Mouse (Mus musculus) CH12.LX (cell line): ENCODE measurements around the gene Asic2. TPM values are rescaled to one million over a fixed set of nuclear protein-coding genes. Genes with fewer than 3 reads are reported as not detected.

Experiments
- DNase-seq: peaks from one replicate; pipeline ENCODE4 v3.0.0-alpha.2; 2013; ENCODE audit errors: extremely low read depth
- H3K27ac ChIP-seq: 2 replicates; pipeline ENCODE4 v1.5.1; 2012; ENCODE audit warnings: low read depth, mild to moderate bottlenecking, control low read depth, moderate library complexity; ENCODE audit not compliant: insufficient read depth
- H3K27me3 ChIP-seq: replicated peaks from 2 replicates; pipeline ENCODE3; 2012; ENCODE audit warnings: inconsistent platforms
- H3K36me3 ChIP-seq, 2 experiments: replicated peaks in 1 of 2; 2 replicates each; pipeline versions ENCODE3 to v1.6.1; 2012; ENCODE audit warnings: inconsistent platforms in 1 of 2, low read length in 1 of 2, mild to moderate bottlenecking in 1 of 2, mixed read lengths in 1 of 2, moderate library complexity in 1 of 2; ENCODE audit not compliant: control insufficient read depth in 1 of 2, insufficient read depth in 1 of 2
- H3K4me1 ChIP-seq, 2 experiments: 2 replicates each; pipeline ENCODE4 v1.6.1; 2012; ENCODE audit warnings: inconsistent platforms in 1 of 2, moderate library complexity in 1 of 2; ENCODE audit not compliant: insufficient read depth in 2 of 2, control insufficient read depth in 1 of 2
- H3K4me2 ChIP-seq: 2 replicates; pipeline ENCODE4 v1.6.1; 2012; ENCODE audit warnings: low read depth, mild to moderate bottlenecking, control low read depth; ENCODE audit not compliant: poor library complexity, insufficient read depth, severe bottlenecking
- H3K4me3 ChIP-seq, 3 experiments: fragments of 150-350 bp in 1 of 3; sonication (generic) in 1 of 3; replicated peaks in 1 of 3; 2 replicates each; pipeline versions ENCODE3 to v1.5.1; 2011 to 2012; ENCODE audit warnings: low read depth in 2 of 3, low read length in 2 of 3, mild to moderate bottlenecking in 2 of 3, moderate library complexity in 2 of 3, control low read depth in 1 of 3, improper control_type of control experiment in 1 of 3, inconsistent platforms in 1 of 3, mixed read lengths in 1 of 3; ENCODE audit not compliant: poor library complexity in 1 of 3
- H3K79me2 ChIP-seq: replicated peaks from 2 replicates; pipeline ENCODE4 v1.6.1; 2012; ENCODE audit warnings: mild to moderate bottlenecking, moderate library complexity; ENCODE audit not compliant: control insufficient read depth, poor library complexity, insufficient read depth, severe bottlenecking; ENCODE audit errors: extremely low read depth
- H3K9ac ChIP-seq: 2 replicates; pipeline ENCODE4 v1.6.1; 2012; ENCODE audit warnings: low read depth, mild to moderate bottlenecking, control low read depth, moderate library complexity; ENCODE audit not compliant: insufficient read depth
- H3K9me3 ChIP-seq: replicated peaks from 2 replicates; pipeline ENCODE3; 2012; ENCODE audit warnings: low read length, inconsistent platforms, mixed read lengths
- CHD2 ChIP-seq: IDR thresholded peaks from 2 replicates; pipeline ENCODE4 v1.6.1; 2011; ENCODE audit warnings: low read length, improper control_type of control experiment
- CTCF ChIP-seq, 2 experiments: IDR thresholded peaks in 1 of 2; conservative IDR thresholded peaks in 1 of 2; 2 replicates each; pipeline ENCODE4 v1.5.1; 2011 to 2012; ENCODE audit warnings: low read depth in 2 of 2, low read length in 2 of 2, improper control_type of control experiment in 1 of 2, inconsistent platforms in 1 of 2, mild to moderate bottlenecking in 1 of 2, moderate library complexity in 1 of 2
- E2F4 ChIP-seq: IDR thresholded peaks from 2 replicates; pipeline ENCODE4 v1.6.1; 2011; ENCODE audit warnings: low read depth, low read length, improper control_type of control experiment; ENCODE audit not compliant: insufficient replicate concordance
- ETS1 ChIP-seq: conservative IDR thresholded peaks from 2 replicates; pipeline ENCODE4 v1.6.1; 2012; ENCODE audit warnings: low read depth, mild to moderate bottlenecking, inconsistent platforms, low read length, improper control_type of control experiment, moderate library complexity
- GABPA ChIP-seq: IDR thresholded peaks from 2 replicates; pipeline ENCODE4 v1.6.1; 2012; ENCODE audit warnings: low read depth, low read length, improper control_type of control experiment, inconsistent platforms; ENCODE audit not compliant: insufficient replicate concordance
- HCFC1 ChIP-seq: IDR thresholded peaks from 2 replicates; pipeline ENCODE4 v1.6.1; 2012; ENCODE audit warnings: low read depth, mild to moderate bottlenecking, inconsistent platforms, low read length, improper control_type of control experiment
- MAFK ChIP-seq: IDR thresholded peaks from 2 replicates; pipeline ENCODE4 v1.6.1; 2011; ENCODE audit warnings: low read length, improper control_type of control experiment; ENCODE audit not compliant: insufficient replicate concordance
- MAX ChIP-seq: IDR thresholded peaks from 2 replicates; pipeline ENCODE4 v1.6.1; 2011; ENCODE audit warnings: low read length, improper control_type of control experiment
- MEF2A ChIP-seq: IDR thresholded peaks from 2 replicates; pipeline ENCODE4 v1.6.1; 2014; ENCODE audit warnings: low read depth, mild to moderate bottlenecking, inconsistent platforms, low read length, improper control_type of control experiment, borderline replicate concordance
- MXI1 ChIP-seq: IDR thresholded peaks from 2 replicates; pipeline ENCODE4 v1.6.1; 2011; ENCODE audit warnings: mild to moderate bottlenecking, low read depth, low read length, improper control_type of control experiment
- PAX5 ChIP-seq: IDR thresholded peaks from 2 replicates; pipeline ENCODE4 v1.6.1; 2012; ENCODE audit warnings: low read length, inconsistent platforms, mixed read lengths
- POLR2A ChIP-seq: IDR thresholded peaks from 2 replicates; pipeline ENCODE4 v1.6.1; 2011; ENCODE audit warnings: low read depth, mild to moderate bottlenecking, improper control_type of control experiment, low read length
- POLR2AphosphoS2 ChIP-seq: IDR thresholded peaks from 2 replicates; pipeline ENCODE4 v1.6.1; 2011; ENCODE audit warnings: low read depth, low read length, improper control_type of control experiment
- SIN3A ChIP-seq: IDR thresholded peaks from 2 replicates; pipeline ENCODE4 v1.6.1; 2012; ENCODE audit warnings: low read length, improper control_type of control experiment, inconsistent platforms
- SMC3 ChIP-seq: IDR thresholded peaks from 2 replicates; pipeline ENCODE4 v1.6.1; 2011; ENCODE audit warnings: low read depth, low read length, improper control_type of control experiment
- TBP ChIP-seq: conservative IDR thresholded peaks from 2 replicates; pipeline ENCODE4 v1.6.1; 2011; ENCODE audit warnings: low read depth, low read length, improper control_type of control experiment
- TCF12 ChIP-seq: IDR thresholded peaks from 2 replicates; pipeline ENCODE4 v1.6.1; 2014; ENCODE audit warnings: low read depth, mild to moderate bottlenecking, inconsistent platforms, low read length, improper control_type of control experiment
- UBTF ChIP-seq: IDR thresholded peaks from 2 replicates; pipeline ENCODE4 v1.6.1; 2012; ENCODE audit warnings: low read depth, mild to moderate bottlenecking, inconsistent platforms, low read length, improper control_type of control experiment, moderate library complexity
- USF1 ChIP-seq: IDR thresholded peaks from 2 replicates; pipeline ENCODE4 v1.6.1; 2014; ENCODE audit warnings: low read depth, mild to moderate bottlenecking, inconsistent platforms, low read length, improper control_type of control experiment
- USF2 ChIP-seq: conservative IDR thresholded peaks from 2 replicates; pipeline ENCODE4 v1.6.1; 2011; ENCODE audit warnings: low read depth, low read length, improper control_type of control experiment
- ZC3H11A ChIP-seq: IDR thresholded peaks from 2 replicates; pipeline ENCODE4 v1.6.1; 2012; ENCODE audit warnings: low read depth, mild to moderate bottlenecking, inconsistent platforms, low read length, improper control_type of control experiment
- ZKSCAN1 ChIP-seq: IDR thresholded peaks from 2 replicates; pipeline ENCODE4 v1.6.1; 2012; ENCODE audit warnings: low read depth, inconsistent platforms, low read length, improper control_type of control experiment, borderline replicate concordance
- dilution Hi-C: fragments of 300-500 bp; cut with MboI; formaldehyde crosslinking; loops from 2 replicates; pipeline ENCODE4 v1.14.3; 2020; ENCODE audit warnings: low sequenced_read_pairs; ENCODE audit not compliant: extremely low pct_unique_long_range_greater_than_20kb, extremely low pct_ligation_motif_present
- in situ Hi-C: fragments of 300-500 bp; cut with MboI; formaldehyde crosslinking; loops from 3 replicates; pipeline ENCODE4 v1.14.3; 2019; ENCODE audit warnings: low sequenced_read_pairs, low pct_ligation_motif_present, low pct_unique_long_range_greater_than_20kb, mixed read lengths
- polyA plus RNA-seq: library from polyadenylated mRNA; unstranded; fragments of >175 nt; gene quantifications from 2 replicates; pipeline ENCODE4 v1.2.1, GENCODE M21; 2012; ENCODE audit warnings: low read depth; ENCODE audit not compliant: insufficient read length
- total RNA-seq, 2 experiments: library from RNA; depleted of rRNA; stranded (reverse); fragments of 300-350 nt in 1 of 2; fragments of >200 nt in 1 of 2; gene quantifications; 2 replicates each; pipeline ENCODE4 v1.2.3; 2012 to 2014

Gene Asic2
- total and polyA plus RNA-seq, 3 experiments, result not detected

- Histone ChIP-seq H3K36me3 (no peaks in the 10 kb centered on the region), H3K4me1 (no peaks in the 10 kb centered on the region), H3K4me3 (no peak overlapping the region), H3K9ac (no peak overlapping the region), H3K27ac (no peak overlapping the region), H3K79me2 (no peaks in the 10 kb centered on the region), H3K27me3 (peaks cover 89% of the 10 kb centered on the region), H3K4me2 (no peak overlapping the region), H3K9me3 (no peaks in the 10 kb centered on the region)
- no peak for TF ChIP-seq MAX
- in situ Hi-C loops, result no loop called here
- DNase-seq, result no peak
- dilution Hi-C loops, result no loop called here
Observed at GRCm38 (mm10) chr11:80973976-80974375, 994.3 kb downstream of the Asic2 start.

- H3K27me3 ChIP-seq, result peaks cover 88% of the 10 kb centered on the region
- no peaks in the 10 kb centered on the region for H3K9me3 ChIP-seq
- no peak overlapping the region for H3K27ac ChIP-seq
- dilution Hi-C loops (no loop called here), in situ Hi-C loops (no loop called here)
- no peaks in the 10 kb centered on the region for H3K79me2 ChIP-seq
- no peaks in the 10 kb centered on the region for H3K4me1 ChIP-seq
- DNase-seq, result no peak
- H3K9ac ChIP-seq, result no peak overlapping the region
- TF ChIP-seq ZC3H11A (no peak), GABPA (no peak), MAX (no peak), CTCF (conservative IDR thresholded peaks at IDR 0.05 in 1 of 2, IDR thresholded peaks at IDR 0.05 in 1 of 2; ENCODE audit: low read depth in 2 of 2, low read length in 2 of 2) (no peak), POLR2AphosphoS2 (no peak), PAX5 (no peak), ETS1 (no peak), TCF12 (no peak), ZKSCAN1 (no peak), TBP (no peak), POLR2A (no peak), UBTF (no peak), MEF2A (no peak)
- H3K4me3 ChIP-seq, result no peak overlapping the region
- no peaks in the 10 kb centered on the region for H3K36me3 ChIP-seq
- no peak overlapping the region for H3K4me2 ChIP-seq
Observed at GRCm38 (mm10) chr11:80973273-80973672, 995.0 kb downstream of the Asic2 start.

- TF ChIP-seq SIN3A (no peak), CTCF (conservative IDR thresholded peaks at IDR 0.05 in 1 of 2, IDR thresholded peaks at IDR 0.05 in 1 of 2; ENCODE audit: low read depth in 2 of 2, low read length in 2 of 2) (no peak), POLR2AphosphoS2 (no peak), USF2 (no peak), MXI1 (no peak), CHD2 (no peak), MEF2A (no peak), E2F4 (no peak), HCFC1 (no peak), TBP (no peak), SMC3 (no peak), MAX (no peak), MAFK (no peak), USF1 (no peak)
- no peaks in the 10 kb centered on the region for H3K9me3 ChIP-seq
- no peaks in the 10 kb centered on the region for H3K36me3 ChIP-seq
- dilution Hi-C loops (no loop called here), in situ Hi-C loops (no loop called here)
- H3K4me1 ChIP-seq, result 0 out of 4 replicates have a peak, but pooled peaks cover 0 to 4% of the 10 kb centered on the region in 2 experiments
- no peak overlapping the region for H3K4me2 ChIP-seq
- no peaks in the 10 kb centered on the region for H3K79me2 ChIP-seq
- no peak overlapping the region for H3K9ac ChIP-seq
- H3K27ac ChIP-seq, result no peak overlapping the region
- peak; percentile 48 for DNase-seq
- H3K4me3 ChIP-seq, result no peak overlapping the region
- H3K27me3 ChIP-seq, result peaks cover 90% of the 10 kb centered on the region
Observed at GRCm38 (mm10) chr11:80967544-80967943, 1000.7 kb downstream of the Asic2 start.
